Mouse (Mus musculus) bone marrow macrophage, adult 2 months (primary cell): ENCODE measurements at regions not wholly inside any gene's neighbourhood (a gene's known extent, or its start where the extent isn't known, plus 50 kb on each side); places are given as distances from the start of the nearest gene placed in this dataset.

Experiments
- H3K27ac ChIP-seq: 2 replicates; pipeline ENCODE4 v1.5.1; 2012; ENCODE audit warnings: low read depth, low read length; ENCODE audit not compliant: insufficient read depth
- H3K4me1 ChIP-seq: 2 replicates; pipeline ENCODE4 v1.6.1; 2012; ENCODE audit warnings: low read length; ENCODE audit not compliant: control insufficient read depth, insufficient read depth
- H3K4me3 ChIP-seq: 2 replicates; pipeline ENCODE4 v1.5.1; 2012; ENCODE audit warnings: mild to moderate bottlenecking, low read length, moderate library complexity; ENCODE audit not compliant: insufficient read depth
- CTCF ChIP-seq: IDR thresholded peaks from 2 replicates; pipeline ENCODE4 v1.5.1; 2012; ENCODE audit warnings: low read depth, mild to moderate bottlenecking, low read length, moderate library complexity
- POLR2A ChIP-seq: IDR thresholded peaks from 2 replicates; pipeline ENCODE4 v1.6.1; 2012; ENCODE audit warnings: mild to moderate bottlenecking, low read depth, low read length, borderline replicate concordance

- H3K27ac ChIP-seq, result no peak overlapping the region
- peaks cover 3% of the 10 kb centered on the region for H3K4me1 ChIP-seq
- no peak overlapping the region for H3K4me3 ChIP-seq
- TF ChIP-seq POLR2A (no peak), CTCF (no peak)
Observed at GRCm38 (mm10) chr14:106050231-106050630, 55.8 kb upstream of the Trim52 start.

- Histone ChIP-seq H3K4me3 (no peak overlapping the region), H3K4me1 (peaks cover 3% of the 10 kb centered on the region), H3K27ac (no peak overlapping the region)
- no peak for TF ChIP-seq CTCF
- no peak for TF ChIP-seq POLR2A
Observed at GRCm38 (mm10) chr14:106052585-106053551, 53.1 kb upstream of the Trim52 start.
